Mouse (Mus musculus) testis, adult 2 months (tissue): ENCODE data around the gene Fnbp4.

Source experiments
- CTCF ChIP-seq: fragments of 200-500 bp; IDR thresholded peaks from 2 replicates; pipeline ENCODE4 v1.5.1; 2012; ENCODE audit warnings: low read depth, mild to moderate bottlenecking, inconsistent platforms, low read length, moderate library complexity; ENCODE audit not compliant: control insufficient read depth, insufficient read depth, insufficient replicate concordance
- POLR2A ChIP-seq: fragments of 200-500 bp; IDR thresholded peaks from 2 replicates; pipeline ENCODE4 v1.6.1; 2012; ENCODE audit warnings: low read depth, mild to moderate bottlenecking, inconsistent platforms, low read length, moderate library complexity; ENCODE audit not compliant: control insufficient read depth

DNA sequence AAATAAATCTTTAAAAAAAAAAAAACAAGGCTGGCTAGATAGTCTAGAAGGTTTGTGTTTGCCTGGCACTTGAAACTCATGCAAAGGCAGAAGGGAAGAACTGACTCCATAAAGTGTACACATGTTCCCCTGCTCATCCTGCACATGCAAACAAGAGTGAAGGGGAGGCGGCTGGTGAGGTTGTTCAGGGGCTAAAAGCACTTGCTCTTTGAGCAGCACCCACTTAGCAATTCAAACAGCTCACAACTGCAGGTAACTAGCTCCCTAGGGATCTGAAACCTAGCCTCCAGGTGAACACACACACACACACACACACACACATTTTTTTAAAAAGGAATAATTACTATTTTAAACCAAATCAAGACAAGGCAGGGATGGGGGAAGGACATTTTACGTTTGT, 36.8 kb downstream of the Fnbp4 start:
- TF ChIP-seq CTCF (no peak), POLR2A (no peak)
